Mouse (Mus musculus) liver, adult 2 months (tissue): ENCODE measurements around the gene Gm20388. TPM values are rescaled to one million over a fixed set of nuclear protein-coding genes. Genes with fewer than 3 reads are reported as not detected.
A peak's percentile ranks its signal among the peaks of the same experiment; 100 is the strongest.

Source experiments
- DNase-seq: peaks from one replicate; pipeline ENCODE4 v3.0.0-alpha.2; 2011; ENCODE audit warnings: low read depth, low spot score; ENCODE audit errors: extremely low read depth
- H3K27ac ChIP-seq: fragments of 200-500 bp; replicated peaks from 2 replicates; pipeline ENCODE4 v1.5.1; 2012; ENCODE audit warnings: low read depth, mild to moderate bottlenecking, control low read depth, inconsistent platforms, low read length; ENCODE audit not compliant: insufficient read depth
- H3K27me3 ChIP-seq: fragments of 200-500 bp; 2 replicates; pipeline ENCODE4 v1.6.1; 2012; ENCODE audit warnings: mild to moderate bottlenecking, moderate library complexity, low read length, inconsistent platforms; ENCODE audit not compliant: control insufficient read depth, insufficient read depth
- H3K36me3 ChIP-seq: fragments of 200-500 bp; 2 replicates; pipeline ENCODE4 v1.6.1; 2012; ENCODE audit warnings: low read length, inconsistent platforms; ENCODE audit not compliant: control insufficient read depth, insufficient read depth
- H3K4me1 ChIP-seq: fragments of 200-500 bp; 2 replicates; pipeline ENCODE4 v1.6.1; 2011; ENCODE audit warnings: low read length; ENCODE audit not compliant: control insufficient read depth, insufficient read depth
- H3K4me3 ChIP-seq: fragments of 200-500 bp; 2 replicates; pipeline ENCODE4 v1.5.1; 2011; ENCODE audit warnings: low read depth, mild to moderate bottlenecking, control low read depth, low read length, moderate library complexity; ENCODE audit not compliant: insufficient read depth
- H3K79me2 ChIP-seq: fragments of 200-500 bp; 2 replicates; pipeline ENCODE4 v1.6.1; 2012; ENCODE audit warnings: inconsistent platforms, mild to moderate bottlenecking, low read length, moderate library complexity; ENCODE audit not compliant: control insufficient read depth, insufficient read depth
- H3K9ac ChIP-seq: fragments of 200-500 bp; 2 replicates; pipeline ENCODE4 v1.6.1; 2012; ENCODE audit warnings: low read depth, mild to moderate bottlenecking, control low read depth, inconsistent platforms, low read length
- CTCF ChIP-seq: fragments of 200-500 bp; IDR thresholded peaks from 2 replicates; pipeline ENCODE4 v1.5.1; 2011; ENCODE audit warnings: low read depth, low read length, control low read depth
- POLR2A ChIP-seq: fragments of 200-500 bp; IDR thresholded peaks from 2 replicates; pipeline ENCODE4 v1.6.1; 2011; ENCODE audit warnings: low read length, control low read depth; ENCODE audit not compliant: insufficient read depth; ENCODE audit errors: extremely low read depth
- WGBS: fragments of 180-500 bp; shearing (Covaris S2); methylation state at CpG from one replicate; pipeline ENCODE4 v1.1.7; 2018; 5-methylcytosine and 5-hydroxymethylcytosine counted together
- polyA plus RNA-seq: library from polyadenylated mRNA; depleted of rRNA; stranded (reverse); fragments of >200 nt; gene quantifications from 2 replicates; pipeline ENCODE4 v1.2.3, GENCODE M21; 2012
- total RNA-seq: library from RNA; depleted of rRNA; stranded (reverse); fragments of >200 nt; gene quantifications from 2 replicates; pipeline ENCODE4 v1.2.3, GENCODE M21; 2014

The Gm20388 gene
- total and polyA plus RNA-seq, 2 experiments, result 6.4 to 19.9 TPM

DNA sequence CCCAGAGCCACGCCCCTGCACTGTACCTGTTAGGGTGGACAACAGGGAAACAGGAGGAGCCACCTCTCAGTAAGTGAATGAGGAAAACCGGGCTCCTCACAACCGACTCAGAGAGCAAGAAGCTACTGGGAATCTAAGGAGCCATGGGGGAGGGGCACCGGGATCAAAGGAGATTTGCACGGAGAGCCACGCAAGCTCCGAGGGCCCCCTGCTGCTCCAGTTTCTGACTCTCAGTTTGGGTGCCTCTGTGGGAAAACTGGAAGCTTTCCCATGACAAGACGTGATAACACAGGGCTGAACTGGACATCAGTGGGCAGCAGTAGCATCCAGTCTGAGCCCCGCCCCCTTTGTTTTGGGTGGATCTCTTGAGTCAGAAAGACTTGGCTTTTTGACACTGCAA lies 1489.9 kb downstream of the Gm20388 start:
- Histone ChIP-seq H3K79me2 (no peaks in the 10 kb centered on the region), H3K27ac (no peak overlapping the region), H3K4me1 (peaks cover 6% of the 10 kb centered on the region; the same call in 1 of the 2 replicates), H3K4me3 (no peak overlapping the region), H3K9ac (no peak overlapping the region), H3K27me3 (no peaks in the 10 kb centered on the region), H3K36me3 (no peaks in the 10 kb centered on the region)
- TF ChIP-seq CTCF, result no peak
- TF ChIP-seq POLR2A, result no peak
- WGBS, result 78% methylated on average over 9 of the region's 9 CpGs
- DNase-seq, result no peak

GRCm38 (mm10) chr8:121403821-121404220 lies 1493.2 kb downstream of the Gm20388 start:
- Histone ChIP-seq H3K79me2 (no peaks in the 10 kb centered on the region), H3K9ac (no peak overlapping the region), H3K27me3 (no peaks in the 10 kb centered on the region), H3K27ac (no peak overlapping the region), H3K4me3 (no peak overlapping the region), H3K4me1 (peaks cover 3% of the 10 kb centered on the region; the same call in 1 of the 2 replicates), H3K36me3 (no peaks in the 10 kb centered on the region)
- WGBS, result 91% methylated on average over 6 of the region's 6 CpGs
- no peak for TF ChIP-seq CTCF
- TF ChIP-seq POLR2A, result no peak
- DNase-seq, result no peak

GRCm38 (mm10) chr8:121418081-121418480 lies 1507.4 kb downstream of the Gm20388 start:
- peaks cover 15% of the 10 kb centered on the region for H3K4me1 ChIP-seq
- H3K36me3 ChIP-seq, result no peaks in the 10 kb centered on the region
- DNase-seq, result peak; percentile 82
- no peak overlapping the region for H3K4me3 ChIP-seq
- no peak overlapping the region for H3K9ac ChIP-seq
- no peak for TF ChIP-seq CTCF
- no peak for TF ChIP-seq POLR2A
- peak overlapping the region; percentile 68 for H3K27ac ChIP-seq
- H3K79me2 ChIP-seq, result no peaks in the 10 kb centered on the region
- H3K27me3 ChIP-seq, result no peaks in the 10 kb centered on the region
- WGBS, result 12% methylated on average over 6 of the region's 6 CpGs

GRCm38 (mm10) chr8:121419551-121419950 lies 1508.9 kb downstream of the Gm20388 start:
- TF ChIP-seq CTCF, result no peak
- TF ChIP-seq POLR2A, result no peak
- Histone ChIP-seq H3K9ac (no peak overlapping the region), H3K4me1 (peaks cover 15% of the 10 kb centered on the region), H3K27me3 (no peaks in the 10 kb centered on the region), H3K36me3 (no peaks in the 10 kb centered on the region), H3K79me2 (no peaks in the 10 kb centered on the region), H3K4me3 (no peak overlapping the region), H3K27ac (no peak overlapping the region)
- 77% methylated on average over 2 of the region's 2 CpGs for WGBS
- DNase-seq, result no peak

DNA sequence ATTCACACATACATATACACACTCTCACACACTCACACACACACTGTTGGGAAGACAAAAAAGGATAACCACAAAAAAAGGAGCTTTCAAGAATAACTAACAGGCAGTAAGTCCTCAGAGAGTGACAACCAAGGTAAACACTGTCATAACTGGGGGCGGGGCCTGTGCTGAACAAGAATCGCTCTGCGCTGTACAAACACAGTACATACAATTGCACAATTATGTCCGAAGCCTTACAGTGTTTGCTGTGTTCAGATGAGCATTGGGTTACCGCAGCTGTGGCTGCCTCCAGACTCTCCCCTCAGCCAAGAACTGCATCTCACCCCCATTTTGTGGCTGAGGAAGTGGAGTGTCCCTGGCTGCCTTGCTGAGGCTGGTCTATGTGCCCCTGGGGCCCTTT lies 1510.4 kb downstream of the Gm20388 start:
- peaks cover 15% of the 10 kb centered on the region for H3K4me1 ChIP-seq
- 27% methylated on average over 5 of the region's 5 CpGs for WGBS
- no peak overlapping the region for H3K9ac ChIP-seq
- no peak for TF ChIP-seq POLR2A
- no peak for TF ChIP-seq CTCF
- H3K27me3 ChIP-seq, result no peaks in the 10 kb centered on the region
- H3K4me3 ChIP-seq, result no peak overlapping the region
- no peaks in the 10 kb centered on the region for H3K79me2 ChIP-seq
- peak; percentile 87 for DNase-seq
- H3K36me3 ChIP-seq, result no peaks in the 10 kb centered on the region
- peak overlapping the region; percentile 74 for H3K27ac ChIP-seq

DNA sequence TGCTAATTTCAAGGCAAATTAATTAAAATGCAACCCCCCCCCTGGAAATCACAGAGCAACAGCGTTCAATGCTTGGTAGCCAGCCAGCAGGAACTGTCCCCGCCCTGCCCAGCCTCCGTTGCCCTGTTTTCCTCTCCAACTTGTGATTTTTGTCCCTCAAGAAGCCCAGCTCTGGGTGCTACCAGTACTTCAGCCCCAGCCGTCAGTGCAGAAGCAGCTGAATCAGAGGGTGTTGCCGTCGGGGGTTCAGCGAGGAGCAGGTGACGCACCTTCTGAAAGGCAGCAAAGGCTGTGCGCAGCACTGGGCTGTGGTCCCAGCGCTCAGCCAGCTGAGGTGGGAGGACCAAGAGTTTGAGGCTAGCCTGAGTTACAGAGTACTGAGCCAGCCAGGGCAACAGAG lies 1513.4 kb downstream of the Gm20388 start:
- H3K9ac ChIP-seq, result no peak overlapping the region
- peaks cover 4% of the 10 kb centered on the region; the same call in 1 of the 2 replicates for H3K4me1 ChIP-seq
- no peak for DNase-seq
- H3K79me2 ChIP-seq, result no peaks in the 10 kb centered on the region
- H3K27me3 ChIP-seq, result no peaks in the 10 kb centered on the region
- WGBS, result 95% methylated on average over 10 of the region's 10 CpGs
- H3K4me3 ChIP-seq, result no peak overlapping the region
- no peaks in the 10 kb centered on the region for H3K36me3 ChIP-seq
- no peak overlapping the region for H3K27ac ChIP-seq
- TF ChIP-seq CTCF (no peak), POLR2A (no peak)
